Mouse (Mus musculus) stomach, adult 2 months (tissue): ENCODE measurements around the gene Radil. TPM values are rescaled to one million over a fixed set of nuclear protein-coding genes. Genes with fewer than 3 reads are reported as not detected.

Source experiments
- polyA plus RNA-seq: library from polyadenylated mRNA; depleted of rRNA; stranded (reverse); fragments of >200 nt; gene quantifications from 2 replicates; pipeline ENCODE4 v1.2.3, GENCODE M21; 2012; rRNA removed

Radil gene
- polyA plus RNA-seq, result 1.0 and 1.3 TPM in 2 replicates

GRCm38 (mm10) chr5:142550706-142551652 lies at the start of gene Radil:
Gene Radil (minus strand): TSS chr5:142551098.

GRCm38 (mm10) chr5:142529915-142530314 lies 21.0 kb downstream of the Radil start, which contains the start of gene Papolb:
Gene Papolb (minus strand): TSS chr5:142530076.

GRCm38 (mm10) chr5:142463461-142464454 lies 87.1 kb downstream of the Radil start, which contains the start of gene Ap5z1:
Gene Ap5z1 (plus strand): TSS chr5:142463944.

Other genes with a start within 250 kb of the Radil start
- gene Foxk1, start 149.6 kb downstream of the Radil start, polyA plus RNA-seq, result 7.6 and 8.4 TPM in 2 replicates
- gene Ap5z1, start 87.2 kb downstream of the Radil start, polyA plus RNA-seq, result 20.3 and 23.4 TPM in 2 replicates
- 0.01 TPM in 1 of 2 replicates, not detected in the other for gene Papolb, start 21.0 kb downstream of the Radil start, polyA plus RNA-seq
- gene Mmd2, start 57.7 kb upstream of the Radil start, polyA plus RNA-seq, result 0.08 and 0.18 TPM in 2 replicates
- 11.8 and 13.4 TPM in 2 replicates for gene Wipi2, start 76.6 kb upstream of the Radil start, polyA plus RNA-seq
- gene Slc29a4, start 141.4 kb upstream of the Radil start, polyA plus RNA-seq, result 2.6 and 2.8 TPM in 2 replicates